In genomic region chr17:26381613-26382012, GRCm38 (mm10) we compare ENCODE assay signal across 10 mouse cellular contexts. TPM values are rescaled to one million over a fixed set of nuclear protein-coding genes. Genes with fewer than 3 reads are reported as not detected.
A peak's percentile ranks its signal among the peaks of the same experiment; 100 is the strongest.
DNase-seq lines count a peak whose midpoint lies in the region; ATAC-seq lines count a peak whose summit lies in the region.
"Had no signal": no experiment of that assay in that cellular context is flagged by ENCODE, and none has a peak within 500 bp of the region (broad histone marks: within the 10 kb centered on the region; RNA-seq: fewer than 3 reads in every experiment).

No protein-coding gene starts in this region.

- H3K9ac ChIP-seq in forebrain, embryonic 11.5 days (ENCODE audit: low read length) = no peak overlapping the region
- no peak overlapping the region for H3K9ac ChIP-seq in liver, embryonic 11.5 days (ENCODE audit: low read depth, low read length)
- no peak overlapping the region for H3K9ac ChIP-seq in liver, embryonic 12.5 days
- H3K9ac ChIP-seq in hindbrain, embryonic 14.5 days = no peak overlapping the region
- H3K9ac ChIP-seq in stomach, embryonic 15.5 days = no peak overlapping the region
- H3K9ac ChIP-seq: limb, embryonic 15.5 days had no signal

- H3K4me3 ChIP-seq in forebrain, embryonic 10.5 days = no peak overlapping the region
- H3K4me3 ChIP-seq in forebrain, embryonic 11.5 days (ENCODE audit: low read depth, low read length) = no peak overlapping the region
- H3K4me3 ChIP-seq in liver, embryonic 11.5 days (ENCODE audit: low read depth, low read length) = no peak overlapping the region
- no peak overlapping the region for H3K4me3 ChIP-seq in liver, embryonic 12.5 days
- H3K4me3 ChIP-seq in hindbrain, embryonic 14.5 days (replicated peaks; ENCODE audit: low read length) = no peak overlapping the region
- H3K4me3 ChIP-seq in stomach, embryonic 15.5 days (replicated peaks) = no peak overlapping the region
- H3K4me3 ChIP-seq: limb, embryonic 15.5 days had no signal

- H3K27me3 ChIP-seq in forebrain, embryonic 10.5 days (ENCODE audit: poor library complexity, severe bottlenecking) = no peaks in the 10 kb centered on the region
- no peaks in the 10 kb centered on the region for H3K27me3 ChIP-seq in forebrain, embryonic 11.5 days (ENCODE audit: control insufficient read depth, insufficient read depth, low read length)
- H3K27me3 ChIP-seq in liver, embryonic 11.5 days (replicated peaks; ENCODE audit: control insufficient read depth, insufficient read depth, low read length) = no peaks in the 10 kb centered on the region
- H3K27me3 ChIP-seq in liver, embryonic 12.5 days (replicated peaks) = 0 out of 2 replicates have a peak, but pooled peaks cover 6% of the 10 kb centered on the region
- no peaks in the 10 kb centered on the region for H3K27me3 ChIP-seq in hindbrain, embryonic 14.5 days (ENCODE audit: control insufficient read depth, insufficient read depth, low read length)
- no peaks in the 10 kb centered on the region for H3K27me3 ChIP-seq in stomach, embryonic 15.5 days (replicated peaks)
- H3K27me3 ChIP-seq: limb, embryonic 15.5 days had no signal

- ATAC-seq in forebrain, embryonic 11.5 days (replicated peaks; ENCODE audit: low FRiP score) = no peak
- no peak for ATAC-seq in liver, embryonic 11.5 days (replicated peaks; ENCODE audit: low FRiP score)
- no peak for ATAC-seq in liver, embryonic 12.5 days
- no peak for ATAC-seq in hindbrain, embryonic 14.5 days (ENCODE audit: low FRiP score)
- no peak for ATAC-seq in stomach, embryonic 15.5 days (ENCODE audit: insufficient read depth, low FRiP score, low read depth)

- H3K36me3 ChIP-seq in forebrain, embryonic 10.5 days (replicated peaks) = no peaks in the 10 kb centered on the region
- no peaks in the 10 kb centered on the region for H3K36me3 ChIP-seq in forebrain, embryonic 11.5 days (ENCODE audit: control insufficient read depth, insufficient read depth, low read length)
- H3K36me3 ChIP-seq in liver, embryonic 11.5 days (ENCODE audit: control insufficient read depth, insufficient read depth, low read length) = no peaks in the 10 kb centered on the region
- H3K36me3 ChIP-seq in liver, embryonic 12.5 days = no peaks in the 10 kb centered on the region
- no peaks in the 10 kb centered on the region for H3K36me3 ChIP-seq in hindbrain, embryonic 14.5 days (replicated peaks; ENCODE audit: control insufficient read depth, insufficient read depth)
- H3K36me3 ChIP-seq in stomach, embryonic 15.5 days = no peaks in the 10 kb centered on the region
- H3K36me3 ChIP-seq: limb, embryonic 15.5 days had no signal

- no peak overlapping the region for H3K4me2 ChIP-seq in forebrain, embryonic 11.5 days (ENCODE audit: low read depth, low read length, severe bottlenecking)
- no peak overlapping the region for H3K4me2 ChIP-seq in liver, embryonic 11.5 days
- no peak overlapping the region for H3K4me2 ChIP-seq in liver, embryonic 12.5 days
- H3K4me2 ChIP-seq in hindbrain, embryonic 14.5 days (replicated peaks) = no peak overlapping the region
- H3K4me2 ChIP-seq in stomach, embryonic 15.5 days = no peak overlapping the region

- no peak for DNase-seq in forebrain, embryonic 10.5 days (ENCODE audit: extremely low spot score, low spot score)
- DNase-seq in forebrain, embryonic 11.5 days (ENCODE audit: low spot score) = no peak
- no peak for DNase-seq in liver, embryonic 11.5 days (ENCODE audit: low spot score)
- DNase-seq in hindbrain, embryonic 14.5 days (ENCODE audit: low spot score) = no peak
- no peak for DNase-seq in T-cell, adult 2 months (ENCODE audit: low spot score)
- no peak for DNase-seq in embryo, embryonic 11 days
- DNase-seq: cerebellum, adult 9-11 months had no signal

- H3K9me3 ChIP-seq in forebrain, embryonic 10.5 days = no peaks in the 10 kb centered on the region
- no peaks in the 10 kb centered on the region for H3K9me3 ChIP-seq in forebrain, embryonic 11.5 days (ENCODE audit: control insufficient read depth, low read length)
- no peaks in the 10 kb centered on the region for H3K9me3 ChIP-seq in liver, embryonic 11.5 days (ENCODE audit: control insufficient read depth, low read length)
- no peaks in the 10 kb centered on the region for H3K9me3 ChIP-seq in liver, embryonic 12.5 days (replicated peaks)
- no peaks in the 10 kb centered on the region for H3K9me3 ChIP-seq in hindbrain, embryonic 14.5 days (ENCODE audit: control insufficient read depth, low read length)
- no peaks in the 10 kb centered on the region for H3K9me3 ChIP-seq in stomach, embryonic 15.5 days
- H3K9me3 ChIP-seq: limb, embryonic 15.5 days had no signal

- 67% methylated on average over 5 of the region's 5 CpGs for WGBS in forebrain, embryonic 10.5 days
- WGBS in forebrain, embryonic 11.5 days = 66% methylated on average over 5 of the region's 5 CpGs
- WGBS in liver, embryonic 11.5 days = 26% methylated on average over 5 of the region's 5 CpGs
- WGBS in liver, embryonic 12.5 days (ENCODE audit: insufficient replicate concordance) = 13% methylated on average over 5 of the region's 5 CpGs
- WGBS in hindbrain, embryonic 14.5 days = 56% methylated on average over 5 of the region's 5 CpGs
- WGBS in stomach, embryonic 15.5 days = 29% methylated on average over 5 of the region's 5 CpGs

- H3K4me1 ChIP-seq in forebrain, embryonic 10.5 days = peaks cover 25% of the 10 kb centered on the region
- no peaks in the 10 kb centered on the region for H3K4me1 ChIP-seq in forebrain, embryonic 11.5 days (replicated peaks; ENCODE audit: control insufficient read depth, insufficient read depth, low read length)
- H3K4me1 ChIP-seq in liver, embryonic 11.5 days (replicated peaks; ENCODE audit: control insufficient read depth, insufficient read depth, low read length) = peaks cover 4% of the 10 kb centered on the region
- peaks cover 10% of the 10 kb centered on the region; the same call in 1 of the 2 replicates for H3K4me1 ChIP-seq in liver, embryonic 12.5 days
- peaks cover 18% of the 10 kb centered on the region for H3K4me1 ChIP-seq in hindbrain, embryonic 14.5 days (replicated peaks; ENCODE audit: control insufficient read depth, insufficient read depth, low read length)
- H3K4me1 ChIP-seq in stomach, embryonic 15.5 days = peaks cover 47% of the 10 kb centered on the region

- H3K27ac ChIP-seq in forebrain, embryonic 10.5 days = peak overlapping the region; percentile 67; the same call in 1 of the 2 replicates
- H3K27ac ChIP-seq in forebrain, embryonic 11.5 days (ENCODE audit: low read depth, low read length) = no peak overlapping the region
- H3K27ac ChIP-seq in liver, embryonic 11.5 days (ENCODE audit: low read depth, low read length) = peak overlapping the region; percentile 7; the same call in 1 of the 2 replicates
- no peak overlapping the region for H3K27ac ChIP-seq in liver, embryonic 12.5 days
- H3K27ac ChIP-seq in hindbrain, embryonic 14.5 days = peak overlapping the region; percentile 65
- peak overlapping the region; percentile 89 for H3K27ac ChIP-seq in stomach, embryonic 15.5 days
- H3K27ac ChIP-seq: limb, embryonic 15.5 days had no signal

RNA-seq across cellular contexts. Expression of gene Neurl1b, which starts 33.0 kb away (rescaled TPM):
- polyA plus RNA-seq in forebrain, embryonic 10.5 days (2016; fragmentation: Nextera tagmentation; extraction: Ambion mirVana) = 0.09 and 0.10 TPM in 2 replicates
- 0.35 and 0.45 TPM in 2 replicates for polyA plus RNA-seq in forebrain, embryonic 11.5 days (2014; fragmentation: Nextera tagmentation; extraction: Ambion mirVana)
- 0.08 and 0.12 TPM in 2 replicates for polyA plus RNA-seq in liver, embryonic 11.5 days (2014; fragmentation: Nextera tagmentation; extraction: Ambion mirVana)
- polyA plus RNA-seq in liver, embryonic 12.5 days (2016; fragmentation: Nextera tagmentation; extraction: Ambion mirVana) = 0.06 and 0.10 TPM in 2 replicates
- polyA plus RNA-seq in hindbrain, embryonic 14.5 days (2014; fragmentation: Nextera tagmentation; extraction: Ambion mirVana) = 1.9 and 2.1 TPM in 2 replicates
- polyA plus RNA-seq in stomach, embryonic 15.5 days (2015; fragmentation: Nextera tagmentation; extraction: Ambion mirVana) = 2.5 and 2.6 TPM in 2 replicates

Comparison
In these comparisons a context has a peak if more than half of its experiments do, and no peak if none do; other contexts are left out.
1. H3K27ac ChIP-seq: peak in forebrain, embryonic 10.5 days (single experiment), liver, embryonic 11.5 days (single experiment), hindbrain, embryonic 14.5 days (single experiment) and stomach, embryonic 15.5 days (single experiment); none in forebrain, embryonic 11.5 days (single experiment) and liver, embryonic 12.5 days (single experiment).